7 mouse cellular contexts compared by ENCODE assay signal in the genomic region with DNA sequence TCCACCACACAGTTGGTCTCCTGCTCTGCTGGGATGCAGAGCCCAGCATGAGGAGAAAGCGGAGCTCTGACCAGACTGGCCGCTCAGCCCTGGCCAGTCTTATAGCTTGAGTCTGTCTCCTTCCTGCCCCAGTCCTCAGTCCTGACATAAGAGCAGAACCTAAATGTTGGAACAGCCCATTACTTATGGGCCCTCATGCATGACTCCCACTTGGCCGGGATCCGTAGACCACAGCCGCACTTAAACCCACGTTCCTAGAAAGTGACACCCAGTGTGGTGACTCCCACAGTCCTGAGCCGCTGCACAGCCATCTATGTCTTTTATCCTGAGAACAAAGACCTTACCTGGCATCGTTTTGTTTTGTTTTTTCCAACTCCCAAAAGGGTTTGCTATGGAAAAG. TPM values are rescaled to one million over a fixed set of nuclear protein-coding genes. Genes with fewer than 3 reads are reported as not detected.
DNase-seq lines count a peak whose midpoint lies in the region; ATAC-seq lines count a peak whose summit lies in the region.

No protein-coding gene starts in this region.

- H3K9me3 ChIP-seq in embryonic facial prominence, embryonic 15.5 days (replicated peaks), result no peaks in the 10 kb centered on the region
- H3K9me3 ChIP-seq in hindbrain, embryonic 15.5 days, result no peaks in the 10 kb centered on the region
- no peaks in the 10 kb centered on the region for H3K9me3 ChIP-seq in neural tube, embryonic 13.5 days

- H3K4me1 ChIP-seq in embryonic facial prominence, embryonic 15.5 days, result peaks cover 47% of the 10 kb centered on the region
- peaks cover 26% of the 10 kb centered on the region for H3K4me1 ChIP-seq in hindbrain, embryonic 15.5 days (replicated peaks)
- H3K4me1 ChIP-seq in neural tube, embryonic 13.5 days (replicated peaks), result peaks cover 37% of the 10 kb centered on the region

- peak; percentile 50 to 64 for DNase-seq in kidney, postnatal 4 days
- no peak for DNase-seq in kidney, postnatal 36 days
- DNase-seq in adrenal gland, adult 18-20 months (ENCODE audit: low spot score in 2 of 2), result no peak
- no peak for DNase-seq in left cerebral cortex, postnatal 36 days (ENCODE audit: low spot score in 2 of 2)

- H3K27ac ChIP-seq in embryonic facial prominence, embryonic 15.5 days (replicated peaks), result no peak overlapping the region
- H3K27ac ChIP-seq in hindbrain, embryonic 15.5 days (replicated peaks), result no peak overlapping the region
- no peak overlapping the region for H3K27ac ChIP-seq in neural tube, embryonic 13.5 days (replicated peaks)

- peak overlapping the region; percentile 88 for H3K4me2 ChIP-seq in embryonic facial prominence, embryonic 15.5 days (replicated peaks)
- peak overlapping the region; percentile 86 for H3K4me2 ChIP-seq in hindbrain, embryonic 15.5 days
- peak overlapping the region; percentile 80 for H3K4me2 ChIP-seq in neural tube, embryonic 13.5 days

- 81% methylated on average over 8 of the region's 8 CpGs for WGBS in embryonic facial prominence, embryonic 15.5 days
- 78% methylated on average over 8 of the region's 8 CpGs for WGBS in hindbrain, embryonic 15.5 days
- WGBS in neural tube, embryonic 13.5 days, result 81% methylated on average over 8 of the region's 8 CpGs

- H3K9ac ChIP-seq in embryonic facial prominence, embryonic 15.5 days, result no peak overlapping the region
- no peak overlapping the region for H3K9ac ChIP-seq in hindbrain, embryonic 15.5 days
- H3K9ac ChIP-seq in neural tube, embryonic 13.5 days, result no peak overlapping the region

- peak overlapping the region; percentile 80 for H3K4me3 ChIP-seq in embryonic facial prominence, embryonic 15.5 days (replicated peaks)
- H3K4me3 ChIP-seq in hindbrain, embryonic 15.5 days, result no peak overlapping the region
- peak overlapping the region; percentile 57 for H3K4me3 ChIP-seq in neural tube, embryonic 13.5 days

- intact Hi-C loops in left cerebral cortex, postnatal 36 days (cut with DNase I), result loop anchor here (5.0 kb wide), 2 partner anchors 42 to 68 kb away; no protein-coding TSS in a partner anchor

- no peaks in the 10 kb centered on the region for H3K36me3 ChIP-seq in embryonic facial prominence, embryonic 15.5 days
- no peaks in the 10 kb centered on the region for H3K36me3 ChIP-seq in hindbrain, embryonic 15.5 days
- no peaks in the 10 kb centered on the region for H3K36me3 ChIP-seq in neural tube, embryonic 13.5 days

- ATAC-seq in embryonic facial prominence, embryonic 15.5 days (ENCODE audit: insufficient number of reproducible peaks, low FRiP score, low TSS enrichment, low read depth), result no peak
- no peak for ATAC-seq in hindbrain, embryonic 15.5 days (ENCODE audit: low FRiP score, low read depth)
- ATAC-seq in neural tube, embryonic 13.5 days (ENCODE audit: low read depth), result no peak

- H3K27me3 ChIP-seq in embryonic facial prominence, embryonic 15.5 days, result no peaks in the 10 kb centered on the region
- H3K27me3 ChIP-seq in hindbrain, embryonic 15.5 days, result peaks cover 46% of the 10 kb centered on the region
- H3K27me3 ChIP-seq in neural tube, embryonic 13.5 days, result peaks cover 67% of the 10 kb centered on the region

RNA-seq across cellular contexts. Expression of gene Col4a1, which starts 2.0 kb away (rescaled TPM):
- 200 and 216 TPM in 2 replicates for polyA plus RNA-seq in embryonic facial prominence, embryonic 15.5 days (2015; fragmentation: Nextera tagmentation; extraction: Ambion mirVana)
- polyA plus RNA-seq in hindbrain, embryonic 15.5 days (2015; fragmentation: Nextera tagmentation; extraction: Ambion mirVana), result 91.8 and 92.1 TPM in 2 replicates
- polyA plus RNA-seq in neural tube, embryonic 13.5 days (2015; fragmentation: Nextera tagmentation; extraction: Ambion mirVana), result 101 and 108 TPM in 2 replicates
- 100 to 1,000 TPM; 250 to 364 TPM for total RNA-seq in adrenal gland, adult 18-20 months (2021)
- 10 to 100 TPM; 33.9 to 68.7 TPM for total RNA-seq in left cerebral cortex, postnatal 36 days (2021)

RNA-seq across cellular contexts. Expression of gene Col4a2, which starts 2.0 kb away (rescaled TPM):
- 86.9 and 93.4 TPM in 2 replicates for polyA plus RNA-seq in embryonic facial prominence, embryonic 15.5 days (2015; fragmentation: Nextera tagmentation; extraction: Ambion mirVana)
- 43.0 and 43.6 TPM in 2 replicates for polyA plus RNA-seq in hindbrain, embryonic 15.5 days (2015; fragmentation: Nextera tagmentation; extraction: Ambion mirVana)
- 47.5 and 52.5 TPM in 2 replicates for polyA plus RNA-seq in neural tube, embryonic 13.5 days (2015; fragmentation: Nextera tagmentation; extraction: Ambion mirVana)
- total RNA-seq in adrenal gland, adult 18-20 months (2021), result 100 to 1,000 TPM; 131 to 150 TPM
- 10 to 100 TPM; 38.9 to 64.6 TPM for total RNA-seq in left cerebral cortex, postnatal 36 days (2021)

Comparison
In these comparisons a context has a peak if more than half of its experiments do, and no peak if none do; other contexts are left out.
1. DNase-seq: peak in kidney, postnatal 4 days (2 of 2); none in kidney, postnatal 36 days (0 of 2), adrenal gland, adult 18-20 months (0 of 2) and left cerebral cortex, postnatal 36 days (0 of 2).
2. Peak in every context shown above with its lines, with median percentiles within 50 percentile points of each other: H3K4me2 ChIP-seq.